Mouse (Mus musculus) brain, embryonic 14.5 days (tissue): ENCODE results near the gene C2cd4a.

ENCODE experiments used
- CTCF ChIP-seq: fragments of 200-500 bp; IDR thresholded peaks from 2 replicates; pipeline ENCODE4 v1.5.1; 2012; ENCODE audit warnings: inconsistent platforms, mild to moderate bottlenecking, moderate library complexity, borderline replicate concordance; ENCODE audit not compliant: insufficient read depth, insufficient read length; ENCODE audit errors: extremely low read depth
- POLR2A ChIP-seq: fragments of 200-500 bp; IDR thresholded peaks from 2 replicates; pipeline ENCODE4 v1.6.1; 2012; ENCODE audit warnings: mild to moderate bottlenecking, inconsistent platforms, borderline replicate concordance; ENCODE audit not compliant: poor library complexity, insufficient read depth, insufficient read length, severe bottlenecking; ENCODE audit errors: extremely low read depth

DNA sequence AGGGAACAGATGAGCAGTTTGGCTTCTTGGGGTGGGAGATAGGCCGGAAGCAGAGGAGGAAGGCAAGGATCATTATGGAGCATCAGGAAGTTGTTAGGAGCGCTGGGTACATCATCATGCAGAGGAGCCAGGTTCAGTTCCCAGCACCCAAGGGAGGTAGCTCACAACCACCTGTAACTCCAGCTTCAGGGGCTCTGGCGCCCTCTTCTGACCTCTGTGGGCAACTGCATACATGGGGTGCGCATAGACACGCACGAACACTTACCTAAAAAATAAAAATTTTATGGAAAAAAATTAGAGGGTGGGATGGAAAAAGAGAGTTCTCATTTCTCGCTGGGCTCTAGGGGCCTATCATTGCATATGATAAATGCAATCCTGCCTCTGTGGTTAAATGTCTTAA is 6.6 kb downstream of the C2cd4a start:
- TF ChIP-seq CTCF, result no peak
- no peak for TF ChIP-seq POLR2A
